Mouse (Mus musculus) erythroblast, embryonic 14.5 days (primary cell): ENCODE data around the gene 4933434E20Rik.

Experiments
- GATA1 ChIP-seq: IDR thresholded peaks from 2 replicates; pipeline ENCODE4 v1.6.1; 2012; ENCODE audit warnings: low read length, inconsistent platforms, mixed read lengths
- TAL1 ChIP-seq: IDR thresholded peaks from 3 replicates; pipeline ENCODE4 v1.6.1; 2012; ENCODE audit warnings: low read length, inconsistent platforms, mixed read lengths

DNA sequence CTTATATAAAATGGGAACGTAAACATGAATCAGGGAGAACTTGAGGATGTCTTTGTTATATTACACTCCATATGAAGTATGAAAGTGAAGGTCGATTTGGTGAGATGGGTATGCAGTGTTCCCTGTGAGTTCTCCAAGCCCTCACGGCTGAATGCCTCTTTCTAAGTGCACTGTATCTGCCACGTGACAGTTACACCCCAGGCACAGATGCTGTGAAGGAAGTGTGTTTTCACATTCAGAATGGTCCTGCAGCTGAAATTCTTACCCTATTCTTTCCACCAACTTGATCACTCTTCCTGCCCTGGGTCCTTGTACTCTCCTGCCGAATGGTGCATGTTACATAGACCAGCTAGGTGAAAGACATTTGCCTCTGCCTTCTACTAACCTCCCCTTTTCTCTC lies 46.5 kb downstream of the 4933434E20Rik start:
- TF ChIP-seq TAL1 (no peak), GATA1 (no peak)
